Mouse (Mus musculus) myocyte (in vitro differentiated cells): Measurements from ENCODE around the gene Ppp1cc.

Experiments used
- CEBPB ChIP-seq: IDR thresholded peaks from 2 replicates; pipeline ENCODE4 v1.6.1; 2011; ENCODE audit warnings: mild to moderate bottlenecking, moderate library complexity; ENCODE audit not compliant: poor library complexity, insufficient read depth, severe bottlenecking
- E2F4 ChIP-seq: IDR thresholded peaks from one replicate; pipeline ENCODE4 v1.6.1; 2011; ENCODE audit warnings: mild to moderate bottlenecking, control low read depth, moderate library complexity; ENCODE audit not compliant: insufficient read depth
- MAX ChIP-seq: IDR thresholded peaks from one replicate; pipeline ENCODE4 v1.6.1; 2011; ENCODE audit warnings: low read depth, mild to moderate bottlenecking, control low read depth
- MYOD1 ChIP-seq, 3 experiments: IDR thresholded peaks; one replicate each; pipeline ENCODE4 v1.6.1; 2011; ENCODE audit warnings: control low read depth in 2 of 3, low read depth in 2 of 3, mild to moderate bottlenecking in 2 of 3, moderate library complexity in 1 of 3; ENCODE audit not compliant: insufficient read length in 2 of 3, control insufficient read depth in 1 of 3
- MYOG ChIP-seq, 3 experiments: IDR thresholded peaks; one replicate each; pipeline ENCODE4 v1.6.1; 2011; ENCODE audit warnings: control low read depth in 2 of 3, low read depth in 2 of 3, mild to moderate bottlenecking in 2 of 3; ENCODE audit not compliant: insufficient read length in 2 of 3, control insufficient read depth in 1 of 3, insufficient read depth in 1 of 3
- POLR2A ChIP-seq: IDR thresholded peaks from one replicate; pipeline ENCODE4 v1.6.1; 2011; ENCODE audit warnings: low read depth, mild to moderate bottlenecking, control low read depth, moderate library complexity; ENCODE audit not compliant: insufficient read length
- POLR2AphosphoS2 ChIP-seq: IDR thresholded peaks from one replicate; pipeline ENCODE4 v1.6.1; 2011; ENCODE audit warnings: low read depth, control low read depth; ENCODE audit not compliant: insufficient read length
- REST ChIP-seq: IDR thresholded peaks from one replicate; pipeline ENCODE4 v1.6.1; 2011; ENCODE audit warnings: mild to moderate bottlenecking, control low read depth, moderate library complexity; ENCODE audit not compliant: insufficient read depth, insufficient read length
- SRF ChIP-seq: IDR thresholded peaks from one replicate; pipeline ENCODE4 v1.6.1; 2011; ENCODE audit warnings: low read depth; ENCODE audit not compliant: control insufficient read depth, insufficient read length
- TCF12 ChIP-seq: IDR thresholded peaks from one replicate; pipeline ENCODE4 v1.6.1; 2011; ENCODE audit warnings: mild to moderate bottlenecking, control low read depth; ENCODE audit not compliant: poor library complexity, insufficient read depth, severe bottlenecking
- TCF3 ChIP-seq: IDR thresholded peaks from one replicate; pipeline ENCODE4 v1.6.1; 2011; ENCODE audit warnings: low read depth, control low read depth; ENCODE audit not compliant: insufficient read length
- USF1 ChIP-seq: IDR thresholded peaks from one replicate; pipeline ENCODE4 v1.6.1; 2011; ENCODE audit warnings: low read depth, mild to moderate bottlenecking, control low read depth, moderate library complexity

GRCm38 (mm10) chr5:122219655-122220629 lies 61.9 kb downstream of the Ppp1cc start:
- TF ChIP-seq REST (no peak), TCF12 (no peak), CEBPB (no peak), POLR2A (no peak), USF1 (no peak), MAX (no peak), POLR2AphosphoS2 (no peak), MYOG (IDR thresholded peaks at IDR 0.05; ENCODE audit: control insufficient read depth in 1 of 3, insufficient read depth in 1 of 3, insufficient read length in 2 of 3, low read depth in 2 of 3) (no peak), SRF (no peak), MYOD1 (IDR thresholded peaks at IDR 0.05; ENCODE audit: control insufficient read depth in 1 of 3, insufficient read length in 2 of 3, low read depth in 2 of 3) (no peak), E2F4 (no peak), TCF3 (no peak)
